In genomic region chr5:114100390-114101099, GRCm38 (mm10) we compare ENCODE assay signal across 8 mouse cellular contexts. TPM values are rescaled to one million over a fixed set of nuclear protein-coding genes. Genes with fewer than 3 reads are reported as not detected.
DNase-seq lines count a peak whose midpoint lies in the region; ATAC-seq lines count a peak whose summit lies in the region.

No protein-coding gene starts in this region.

- peak; percentile 53; the same call in 1 of the 2 replicates for ATAC-seq in hindbrain, embryonic 12.5 days (ENCODE audit: low FRiP score)
- ATAC-seq in midbrain, embryonic 12.5 days (ENCODE audit: low FRiP score, low read depth) = peak; percentile 79
- ATAC-seq in megakaryocyte-erythroid progenitor cell, adult 5-6 weeks (replicated peaks; ENCODE audit: low FRiP score, low TSS enrichment, poor library complexity, severe bottlenecking) = no peak

- H3K9me3 ChIP-seq in hindbrain, embryonic 12.5 days (replicated peaks) = no peaks in the 10 kb centered on the region
- no peaks in the 10 kb centered on the region for H3K9me3 ChIP-seq in midbrain, embryonic 12.5 days

- H3K4me2 ChIP-seq in hindbrain, embryonic 12.5 days (replicated peaks) = peak overlapping the region; percentile 100
- H3K4me2 ChIP-seq in midbrain, embryonic 12.5 days (replicated peaks) = peak overlapping the region; percentile 100

- 4% methylated on average over 27 of the region's 64 CpGs for WGBS in hindbrain, embryonic 12.5 days
- 3% methylated on average over 43 of the region's 64 CpGs for WGBS in midbrain, embryonic 12.5 days

- H3K4me3 ChIP-seq in hindbrain, embryonic 12.5 days = peak overlapping the region; percentile 98
- peak overlapping the region; percentile 98 for H3K4me3 ChIP-seq in midbrain, embryonic 12.5 days

- peak overlapping the region; percentile 97 for H3K9ac ChIP-seq in hindbrain, embryonic 12.5 days
- peak overlapping the region; percentile 98 for H3K9ac ChIP-seq in midbrain, embryonic 12.5 days (replicated peaks)

- H3K36me3 ChIP-seq in hindbrain, embryonic 12.5 days = peaks cover 26% of the 10 kb centered on the region
- H3K36me3 ChIP-seq in midbrain, embryonic 12.5 days = peaks cover 21% of the 10 kb centered on the region

- no peaks in the 10 kb centered on the region for H3K27me3 ChIP-seq in hindbrain, embryonic 12.5 days
- H3K27me3 ChIP-seq in midbrain, embryonic 12.5 days = no peaks in the 10 kb centered on the region

- peak overlapping the region; percentile 85 for H3K27ac ChIP-seq in hindbrain, embryonic 12.5 days
- H3K27ac ChIP-seq in midbrain, embryonic 12.5 days (replicated peaks) = peak overlapping the region; percentile 82

- peaks cover 14% of the 10 kb centered on the region for H3K4me1 ChIP-seq in hindbrain, embryonic 12.5 days
- peaks cover 14% of the 10 kb centered on the region for H3K4me1 ChIP-seq in midbrain, embryonic 12.5 days

- DNase-seq in embryo, embryonic 10.5 days (ENCODE audit: low spot score) = peak; percentile 6
- no peak for DNase-seq in embryo, embryonic 9.5 days (ENCODE audit: extremely low spot score)
- peak; percentile 14 to 16 for DNase-seq in thymus, adult 18-20 months
- DNase-seq in thymus, postnatal 14 days = no peak
- no peak for DNase-seq in retina, postnatal 1 day

RNA-seq across cellular contexts. Expression of gene Svop, which starts 9.2 kb away (rescaled TPM):
- polyA plus RNA-seq in hindbrain, embryonic 12.5 days (2016; fragmentation: Nextera tagmentation; extraction: Ambion mirVana) = 55.6 and 56.1 TPM in 2 replicates
- polyA plus RNA-seq in midbrain, embryonic 12.5 days (2016; fragmentation: Nextera tagmentation; extraction: Ambion mirVana) = 47.6 and 51.7 TPM in 2 replicates
- total RNA-seq in megakaryocyte-erythroid progenitor cell, adult 5-6 weeks (2014; fragmentation: Nextera tagmentation) = not detected in 2 replicates
- not detected in 2 replicates for total RNA-seq in megakaryocyte-erythroid progenitor cell, adult 5-6 weeks (2017)

RNA-seq across cellular contexts. Expression of gene Alkbh2, which starts 27.5 kb away (rescaled TPM):
- 7.0 and 7.6 TPM in 2 replicates for polyA plus RNA-seq in hindbrain, embryonic 12.5 days (2016; fragmentation: Nextera tagmentation; extraction: Ambion mirVana)
- polyA plus RNA-seq in midbrain, embryonic 12.5 days (2016; fragmentation: Nextera tagmentation; extraction: Ambion mirVana) = 8.9 and 12.7 TPM in 2 replicates
- 11.5 and 13.4 TPM in 2 replicates for total RNA-seq in megakaryocyte-erythroid progenitor cell, adult 5-6 weeks (2014; fragmentation: Nextera tagmentation)
- total RNA-seq in megakaryocyte-erythroid progenitor cell, adult 5-6 weeks (2017) = 2.1 and 9.6 TPM in 2 replicates

RNA-seq across cellular contexts. Expression of gene Ung, which starts 29.6 kb away (rescaled TPM):
- polyA plus RNA-seq in hindbrain, embryonic 12.5 days (2016; fragmentation: Nextera tagmentation; extraction: Ambion mirVana) = 25.7 and 26.2 TPM in 2 replicates
- polyA plus RNA-seq in midbrain, embryonic 12.5 days (2016; fragmentation: Nextera tagmentation; extraction: Ambion mirVana) = 40.2 and 41.6 TPM in 2 replicates
- 31.8 and 32.9 TPM in 2 replicates for total RNA-seq in megakaryocyte-erythroid progenitor cell, adult 5-6 weeks (2014; fragmentation: Nextera tagmentation)
- total RNA-seq in megakaryocyte-erythroid progenitor cell, adult 5-6 weeks (2017) = 26.4 and 28.8 TPM in 2 replicates

RNA-seq across cellular contexts. Expression of gene Usp30, which starts 35.3 kb away (rescaled TPM):
- 17.5 and 19.0 TPM in 2 replicates for polyA plus RNA-seq in hindbrain, embryonic 12.5 days (2016; fragmentation: Nextera tagmentation; extraction: Ambion mirVana)
- 17.5 and 19.4 TPM in 2 replicates for polyA plus RNA-seq in midbrain, embryonic 12.5 days (2016; fragmentation: Nextera tagmentation; extraction: Ambion mirVana)
- total RNA-seq in megakaryocyte-erythroid progenitor cell, adult 5-6 weeks (2014; fragmentation: Nextera tagmentation) = 5.7 and 11.0 TPM in 2 replicates
- 3.5 and 12.2 TPM in 2 replicates for total RNA-seq in megakaryocyte-erythroid progenitor cell, adult 5-6 weeks (2017)

RNA-seq across cellular contexts. Expression of gene Acacb, which starts 45.8 kb away (rescaled TPM):
- polyA plus RNA-seq in hindbrain, embryonic 12.5 days (2016; fragmentation: Nextera tagmentation; extraction: Ambion mirVana) = 2.4 and 3.4 TPM in 2 replicates
- 2.5 and 3.1 TPM in 2 replicates for polyA plus RNA-seq in midbrain, embryonic 12.5 days (2016; fragmentation: Nextera tagmentation; extraction: Ambion mirVana)
- total RNA-seq in megakaryocyte-erythroid progenitor cell, adult 5-6 weeks (2014; fragmentation: Nextera tagmentation) = 2.2 and 3.8 TPM in 2 replicates
- total RNA-seq in megakaryocyte-erythroid progenitor cell, adult 5-6 weeks (2017) = 0.27 and 0.28 TPM in 2 replicates

Comparison
In these comparisons a context has a peak if more than half of its experiments do, and no peak if none do; other contexts are left out.
1. DNase-seq: peak in embryo, embryonic 10.5 days (single experiment) and thymus, adult 18-20 months (2 of 2); none in embryo, embryonic 9.5 days (single experiment), thymus, postnatal 14 days (single experiment) and retina, postnatal 1 day (single experiment).